Mouse (Mus musculus): Measurements from ENCODE around the gene Gprin2.

- TF ChIP-seq GATA1 (IDR thresholded peaks at IDR 0.05; ENCODE audit: low read length) (no peak), TAL1 (IDR thresholded peaks at IDR 0.05; ENCODE audit: low read length) (no peak)
Measured at GRCm38 (mm10) chr14:34142316-34142715, 59.1 kb downstream of the Gprin2 start.

Data from erythroblast, embryonic 14.5 days (primary cell).